Mouse (Mus musculus) hindbrain, embryonic 16.5 days (tissue): ENCODE data around the gene Kmt2b. TPM values are rescaled to one million over a fixed set of nuclear protein-coding genes. Genes with fewer than 3 reads are reported as not detected.

Experiments used
- ATAC-seq: fragments of 200-750 bp; cut with Nextera tagmentation; 2 replicates; pipeline ENCODE4 v1.8.0; 2017; ENCODE audit warnings: moderate TSS enrichment, moderate library complexity
- H3K27ac ChIP-seq: fragments of 300-500 bp; sonication (generic); 2 replicates; pipeline ENCODE4 v1.5.1; 2014; ENCODE audit warnings: low read depth, mild to moderate bottlenecking, control low read depth, low read length, moderate library complexity
- H3K27me3 ChIP-seq: fragments of 300-500 bp; sonication (generic); replicated peaks from 2 replicates; pipeline ENCODE4 v1.6.1; 2014; ENCODE audit warnings: low read length; ENCODE audit not compliant: control insufficient read depth, insufficient read depth
- H3K36me3 ChIP-seq: fragments of 300-500 bp; sonication (generic); 2 replicates; pipeline ENCODE4 v1.6.1; 2014; ENCODE audit warnings: mild to moderate bottlenecking, low read length, moderate library complexity, mixed read lengths; ENCODE audit not compliant: control insufficient read depth, insufficient read depth
- H3K4me1 ChIP-seq: fragments of 300-500 bp; sonication (generic); 2 replicates; pipeline ENCODE4 v1.6.1; 2014; ENCODE audit warnings: low read depth, low read length; ENCODE audit not compliant: control insufficient read depth, insufficient read depth
- H3K4me2 ChIP-seq: fragments of 300-500 bp; sonication (generic); 2 replicates; pipeline ENCODE4 v1.6.1; 2014; ENCODE audit warnings: mild to moderate bottlenecking, low read length, control low read depth, moderate library complexity
- H3K4me3 ChIP-seq: fragments of 300-500 bp; sonication (generic); 2 replicates; pipeline ENCODE4 v1.5.1; 2014; ENCODE audit warnings: mild to moderate bottlenecking, low read length, control low read depth, moderate library complexity
- H3K9ac ChIP-seq: fragments of 300-500 bp; sonication (generic); 2 replicates; pipeline ENCODE4 v1.6.1; 2014; ENCODE audit warnings: low read depth, mild to moderate bottlenecking, control low read depth, low read length, moderate library complexity
- H3K9me3 ChIP-seq: fragments of 300-500 bp; sonication (generic); 2 replicates; pipeline ENCODE4 v1.6.1; 2014; ENCODE audit warnings: mild to moderate bottlenecking, low read length, moderate library complexity; ENCODE audit not compliant: control insufficient read depth
- WGBS: fragments of 180-500 bp; shearing (Covaris S2); extraction: QIAGEN DNeasy Blood & Tissue Kit; methylation state at CpG from one replicate; pipeline ENCODE4 v1.1.7; 2014; 5-methylcytosine and 5-hydroxymethylcytosine counted together
- microRNA-seq: library from miRNA; unstranded; fragments of <30 nt; microRNA quantifications from one replicate; pipeline ENCODE4, GENCODE M21; 2017
- polyA plus RNA-seq: library from polyadenylated mRNA; unstranded; fragments of >200 nt; fragmentation: Nextera tagmentation; extraction: Ambion mirVana; gene quantifications from 2 replicates; pipeline ENCODE4 v1.2.1, GENCODE M21; 2015

The Kmt2b gene
- polyA plus RNA-seq, 1 experiment from 2014 or later: 8.1 TPM

GRCm38 (mm10) chr7:30520856-30521255 is 67.7 kb downstream of the Kmt2b start:
- 66% methylated on average over 5 of the region's 5 CpGs for WGBS
- peaks cover 19% of the 10 kb centered on the region for H3K36me3 ChIP-seq
- peak; percentile 3; the same call in 1 of the 2 replicates for ATAC-seq
- no peak overlapping the region for H3K4me2 ChIP-seq
- no peaks in the 10 kb centered on the region for H3K9me3 ChIP-seq
- no peak overlapping the region for H3K27ac ChIP-seq
- H3K27me3 ChIP-seq: no peaks in the 10 kb centered on the region
- H3K4me3 ChIP-seq: no peak overlapping the region
- no peak overlapping the region for H3K9ac ChIP-seq
- H3K4me1 ChIP-seq: peaks cover 5% of the 10 kb centered on the region

GRCm38 (mm10) chr7:30520396-30520795 is 68.1 kb downstream of the Kmt2b start:
- Histone ChIP-seq H3K4me1 (peaks cover 5% of the 10 kb centered on the region), H3K27ac (no peak overlapping the region), H3K36me3 (peaks cover 15% of the 10 kb centered on the region), H3K4me3 (no peak overlapping the region), H3K9ac (no peak overlapping the region), H3K9me3 (no peaks in the 10 kb centered on the region), H3K27me3 (no peaks in the 10 kb centered on the region), H3K4me2 (no peak overlapping the region)
- peak; percentile 15 for ATAC-seq
- WGBS: 58% methylated on average over 4 of the region's 4 CpGs

Small RNAs within 50 kb of the gene (microRNA-seq; reads per million reads assigned to microRNA genes)
- gene Gm38670: 0.83 reads per million
- 1.2 reads per million for gene Mir3569

Other genes with a start within 250 kb of the Kmt2b start
- gene Lrfn3, start 226.0 kb downstream of the Kmt2b start, polyA plus RNA-seq: 15.8 and 16.8 TPM in 2 replicates
- 29.7 and 31.5 TPM in 2 replicates for gene Tyrobp, start 175.0 kb downstream of the Kmt2b start, polyA plus RNA-seq
- gene Hcst, start 168.9 kb downstream of the Kmt2b start, polyA plus RNA-seq: 0.95 and 0.97 TPM in 2 replicates
- 2.5 and 2.9 TPM in 2 replicates for gene Nfkbid, start 167.0 kb downstream of the Kmt2b start, polyA plus RNA-seq
- gene Aplp1, start 143.2 kb downstream of the Kmt2b start, polyA plus RNA-seq: 742 and 752 TPM in 2 replicates
- gene Kirrel2, start 131.0 kb downstream of the Kmt2b start, polyA plus RNA-seq: 3.0 and 4.2 TPM in 2 replicates
- 0.98 and 1.7 TPM in 2 replicates for gene Nphs1, start 130.4 kb downstream of the Kmt2b start, polyA plus RNA-seq
- not detected in 2 replicates for gene Prodh2, start 95.1 kb downstream of the Kmt2b start, polyA plus RNA-seq
- gene Arhgap33, start 53.7 kb downstream of the Kmt2b start, polyA plus RNA-seq: 94.8 and 134 TPM in 2 replicates
- gene Hspb6, start 36.5 kb downstream of the Kmt2b start, polyA plus RNA-seq: 14.2 TPM in 2 replicates
- 6.8 and 7.5 TPM in 2 replicates for gene Proser3, start 36.4 kb downstream of the Kmt2b start, polyA plus RNA-seq
- 51.0 and 58.7 TPM in 2 replicates for gene Lin37, start 28.9 kb downstream of the Kmt2b start, polyA plus RNA-seq
- 86.8 and 96.9 TPM in 2 replicates for gene U2af1l4, start 25.4 kb downstream of the Kmt2b start, polyA plus RNA-seq
- 13.7 and 17.4 TPM in 2 replicates for gene Gm49396, start 25.4 kb downstream of the Kmt2b start, polyA plus RNA-seq
- 121 and 132 TPM in 2 replicates for gene Psenen, start 25.1 kb downstream of the Kmt2b start, polyA plus RNA-seq
- gene Igflr1, start 23.3 kb downstream of the Kmt2b start, polyA plus RNA-seq: 4.0 and 6.8 TPM in 2 replicates
- gene Zbtb32, start 10.2 kb upstream of the Kmt2b start, polyA plus RNA-seq: 0.11 and 0.21 TPM in 2 replicates
- 0.70 and 0.72 TPM in 2 replicates for gene Upk1a, start 24.1 kb upstream of the Kmt2b start, polyA plus RNA-seq
- gene Cox6b1, start 37.4 kb upstream of the Kmt2b start, polyA plus RNA-seq: 1,112 and 1,310 TPM in 2 replicates
- not detected in 2 replicates for gene Etv2, start 47.1 kb upstream of the Kmt2b start, polyA plus RNA-seq
- gene Rbm42, start 61.6 kb upstream of the Kmt2b start, polyA plus RNA-seq: 125 and 128 TPM in 2 replicates
- gene Haus5, start 76.3 kb upstream of the Kmt2b start, polyA plus RNA-seq: 25.7 and 28.8 TPM in 2 replicates
- gene Pmis2, start 82.9 kb upstream of the Kmt2b start, polyA plus RNA-seq: not detected in 2 replicates
- not detected in 2 replicates for gene 2200002J24Rik, start 110.2 kb upstream of the Kmt2b start, polyA plus RNA-seq
- gene Atp4a, start 123.5 kb upstream of the Kmt2b start, polyA plus RNA-seq: 3.0 and 3.7 TPM in 2 replicates
- 278 and 301 TPM in 2 replicates for gene Tmem147, start 140.8 kb upstream of the Kmt2b start, polyA plus RNA-seq
- gene Gapdhs, start 155.0 kb upstream of the Kmt2b start, polyA plus RNA-seq: 0.82 and 1.1 TPM in 2 replicates
- gene Sbsn, start 162.7 kb upstream of the Kmt2b start, polyA plus RNA-seq: 0.98 and 1.0 TPM in 2 replicates
- 1.8 and 2.2 TPM in 2 replicates for gene Dmkn, start 175.0 kb upstream of the Kmt2b start, polyA plus RNA-seq
- 0.38 TPM in 1 of 2 replicates, not detected in the other for gene Krtdap, start 199.2 kb upstream of the Kmt2b start, polyA plus RNA-seq
- gene Ffar2, start 235.0 kb upstream of the Kmt2b start, polyA plus RNA-seq: 0.10 and 0.25 TPM in 2 replicates